20 mouse cellular contexts compared by ENCODE assay signal in genomic region chr3:131601366-131601765, GRCm38 (mm10). TPM values are rescaled to one million over a fixed set of nuclear protein-coding genes. Genes with fewer than 3 reads are reported as not detected.
DNase-seq lines count a peak whose midpoint lies in the region; ATAC-seq and TF ChIP-seq lines count a peak whose summit lies in the region.
"Had no signal": no experiment of that assay in that cellular context is flagged by ENCODE, and none has a peak within 500 bp of the region (broad histone marks: within the 10 kb centered on the region; RNA-seq: fewer than 3 reads in every experiment).

No protein-coding gene starts in this region.

- no peak for ATAC-seq in liver, embryonic 11.5 days (replicated peaks; ENCODE audit: low FRiP score)
- peak; percentile 56 for ATAC-seq in lung, postnatal 0 days
- ATAC-seq in forebrain, embryonic 16.5 days, result no peak
- ATAC-seq: forebrain, embryonic 13.5 days; forebrain, embryonic 15.5 days; Patski had no signal

- H3K9ac ChIP-seq in liver, adult 2 months (ENCODE audit: low read depth, low read length), result no peak overlapping the region
- H3K9ac ChIP-seq in liver, embryonic 11.5 days (ENCODE audit: low read depth, low read length), result no peak overlapping the region
- no peak overlapping the region for H3K9ac ChIP-seq in lung, postnatal 0 days (replicated peaks; ENCODE audit: low read depth)
- H3K9ac ChIP-seq in forebrain, embryonic 16.5 days (replicated peaks; ENCODE audit: low read depth, low read length), result no peak overlapping the region
- H3K9ac ChIP-seq: embryonic facial prominence, embryonic 12.5 days; forebrain, embryonic 13.5 days; forebrain, embryonic 15.5 days had no signal

- no peaks in the 10 kb centered on the region for H3K79me2 ChIP-seq in liver, adult 2 months (ENCODE audit: control insufficient read depth, insufficient read depth, low read length)

- no peak for TF ChIP-seq POLR2A in liver, adult 2 months (IDR thresholded peaks at IDR 0.05; ENCODE audit: extremely low read depth, insufficient read depth, low read length)

- WGBS in liver, adult 2 months, result 94% methylated on average over 1 of the region's 1 CpGs
- 92% methylated on average over 1 of the region's 1 CpGs for WGBS in liver, embryonic 11.5 days
- 71% methylated on average over 1 of the region's 1 CpGs for WGBS in lung, postnatal 0 days
- WGBS in forebrain, embryonic 16.5 days, result 97% methylated on average over 1 of the region's 1 CpGs

- H3K27me3 ChIP-seq in liver, adult 2 months (ENCODE audit: control insufficient read depth, insufficient read depth, low read length), result no peaks in the 10 kb centered on the region
- no peaks in the 10 kb centered on the region for H3K27me3 ChIP-seq in liver, embryonic 11.5 days (replicated peaks; ENCODE audit: control insufficient read depth, insufficient read depth, low read length)
- H3K27me3 ChIP-seq in lung, postnatal 0 days (replicated peaks; ENCODE audit: insufficient read depth, low read length), result no peaks in the 10 kb centered on the region
- H3K27me3 ChIP-seq in forebrain, embryonic 16.5 days (replicated peaks; ENCODE audit: control insufficient read depth, insufficient read depth, low read length), result no peaks in the 10 kb centered on the region
- H3K27me3 ChIP-seq: embryonic facial prominence, embryonic 12.5 days; forebrain, embryonic 13.5 days; forebrain, embryonic 15.5 days; Patski had no signal

- no peak overlapping the region for H3K4me3 ChIP-seq in liver, adult 2 months (ENCODE audit: insufficient read depth, low read depth, low read length)
- H3K4me3 ChIP-seq in liver, embryonic 11.5 days (ENCODE audit: low read depth, low read length), result no peak overlapping the region
- no peak overlapping the region for H3K4me3 ChIP-seq in lung, postnatal 0 days (ENCODE audit: low read depth, low read length)
- H3K4me3 ChIP-seq in forebrain, embryonic 16.5 days (replicated peaks; ENCODE audit: low read length), result no peak overlapping the region
- H3K4me3 ChIP-seq: embryonic facial prominence, embryonic 10.5 days; embryonic facial prominence, embryonic 12.5 days; forebrain, embryonic 13.5 days; forebrain, embryonic 15.5 days had no signal

- no peak for TF ChIP-seq CTCF in liver, adult 2 months (IDR thresholded peaks at IDR 0.05; ENCODE audit: low read depth, low read length)
- no peak for TF ChIP-seq CTCF in lung, postnatal 0 days (IDR thresholded peaks at IDR 0.05)

- no peak for TF ChIP-seq EP300 in lung, postnatal 0 days (IDR thresholded peaks at IDR 0.05)

- no peak overlapping the region for H3K4me2 ChIP-seq in liver, embryonic 11.5 days
- no peak overlapping the region for H3K4me2 ChIP-seq in lung, postnatal 0 days (replicated peaks; ENCODE audit: low read depth, low read length)
- H3K4me2 ChIP-seq in forebrain, embryonic 16.5 days (ENCODE audit: low read length), result no peak overlapping the region
- H3K4me2 ChIP-seq: embryonic facial prominence, embryonic 12.5 days; forebrain, embryonic 13.5 days; forebrain, embryonic 15.5 days had no signal

- no peaks in the 10 kb centered on the region for H3K9me3 ChIP-seq in liver, embryonic 11.5 days (ENCODE audit: control insufficient read depth, low read length)
- H3K9me3 ChIP-seq in lung, postnatal 0 days (ENCODE audit: low read length), result no peaks in the 10 kb centered on the region
- no peaks in the 10 kb centered on the region for H3K9me3 ChIP-seq in forebrain, embryonic 16.5 days (ENCODE audit: control insufficient read depth, low read length)
- H3K9me3 ChIP-seq: embryonic facial prominence, embryonic 10.5 days; embryonic facial prominence, embryonic 12.5 days; forebrain, embryonic 13.5 days; forebrain, embryonic 15.5 days had no signal

- H3K27ac ChIP-seq in liver, adult 2 months (replicated peaks; ENCODE audit: insufficient read depth, low read depth, low read length), result no peak overlapping the region
- no peak overlapping the region for H3K27ac ChIP-seq in liver, embryonic 11.5 days (ENCODE audit: low read depth, low read length)
- no peak overlapping the region for H3K27ac ChIP-seq in lung, postnatal 0 days (ENCODE audit: low read length)
- no peak overlapping the region for H3K27ac ChIP-seq in forebrain, embryonic 16.5 days (ENCODE audit: low read length)
- H3K27ac ChIP-seq: embryonic facial prominence, embryonic 10.5 days; embryonic facial prominence, embryonic 12.5 days; forebrain, embryonic 13.5 days; forebrain, embryonic 15.5 days had no signal

- H3K4me1 ChIP-seq in liver, adult 2 months (ENCODE audit: control insufficient read depth, insufficient read depth, low read length), result no peaks in the 10 kb centered on the region
- no peaks in the 10 kb centered on the region for H3K4me1 ChIP-seq in liver, embryonic 11.5 days (replicated peaks; ENCODE audit: control insufficient read depth, insufficient read depth, low read length)
- H3K4me1 ChIP-seq in lung, postnatal 0 days (ENCODE audit: insufficient read depth, low read depth, low read length), result no peaks in the 10 kb centered on the region
- H3K4me1 ChIP-seq in forebrain, embryonic 16.5 days (replicated peaks; ENCODE audit: control insufficient read depth, insufficient read depth, low read length), result peaks cover 7% of the 10 kb centered on the region; the same call in 1 of the 2 replicates
- H3K4me1 ChIP-seq: embryonic facial prominence, embryonic 12.5 days had no signal

- no peaks in the 10 kb centered on the region; the same call in 1 of the 2 replicates for H3K36me3 ChIP-seq in liver, adult 2 months (ENCODE audit: control insufficient read depth, insufficient read depth, low read length)
- H3K36me3 ChIP-seq in liver, embryonic 11.5 days (ENCODE audit: control insufficient read depth, insufficient read depth, low read length), result 0 out of 2 replicates have a peak, but pooled peaks cover 3% of the 10 kb centered on the region
- peaks cover 5% of the 10 kb centered on the region; the same call in 1 of the 2 replicates for H3K36me3 ChIP-seq in lung, postnatal 0 days (ENCODE audit: insufficient read depth, low read length)
- H3K36me3 ChIP-seq in forebrain, embryonic 16.5 days (ENCODE audit: control insufficient read depth, insufficient read depth), result no peaks in the 10 kb centered on the region

- peak; percentile 19 for DNase-seq in liver, adult 2 months (ENCODE audit: extremely low read depth, low read depth, low spot score)
- no peak for DNase-seq in liver, embryonic 11.5 days (ENCODE audit: low spot score)
- DNase-seq in lung, postnatal 0 days (ENCODE audit: low spot score), result peak; percentile 65
- no peak for DNase-seq in lung, postnatal 10 days
- DNase-seq in NIH3T3 (ENCODE audit: low read depth) (peak; percentile 60), adipocyte (ENCODE audit: low spot score) (peak; percentile 43)
- DNase-seq: adrenal gland, adult 8-10 months; adrenal gland, postnatal 14 days; adrenal gland, postnatal 36 days; cerebellum, adult 11-12 months; cerebellum, adult 2 months; cerebellum, adult 9-10 months; cerebellum, postnatal 10 days; cerebellum, postnatal 25 days had no signal

RNA-seq across cellular contexts. Expression of gene Papss1, which starts 36.8 kb away (rescaled TPM):
- 5.6 and 7.3 TPM in 2 replicates for total RNA-seq in liver, adult 2 months (2014; rRNA removed)
- 6.5 and 7.5 TPM in 2 replicates for polyA plus RNA-seq in liver, adult 2 months (2012; rRNA removed)
- polyA plus RNA-seq in liver, embryonic 11.5 days (2014; fragmentation: Nextera tagmentation; extraction: Ambion mirVana), result 27.5 and 30.6 TPM in 2 replicates
- polyA plus RNA-seq in lung, postnatal 0 days (2015; fragmentation: Nextera tagmentation; extraction: Ambion mirVana), result 45.9 and 50.4 TPM in 2 replicates
- 120 and 139 TPM in 2 replicates for polyA plus RNA-seq in forebrain, embryonic 16.5 days (2015; fragmentation: Nextera tagmentation; extraction: Ambion mirVana)

Comparison
In these comparisons a context has a peak if more than half of its experiments do, and no peak if none do; other contexts are left out.
1. DNase-seq: peak in liver, adult 2 months (single experiment), lung, postnatal 0 days (single experiment), NIH3T3 (single experiment) and adipocyte (single experiment); none in liver, embryonic 11.5 days (single experiment) and lung, postnatal 10 days (single experiment).